Mouse (Mus musculus) intestine, embryonic 16.5 days (tissue): ENCODE measurements at regions not wholly inside any gene's neighbourhood (a gene's known extent, or its start where the extent isn't known, plus 50 kb on each side); places are given as distances from the start of the nearest gene placed in this dataset.

Experiments
- ATAC-seq: fragments of 200-750 bp; cut with Nextera tagmentation; 2 replicates; pipeline ENCODE4 v1.8.0; 2017; ENCODE audit warnings: moderate TSS enrichment, moderate library complexity
- H3K27ac ChIP-seq: fragments of 300-500 bp; sonication (generic); 2 replicates; pipeline ENCODE4 v1.5.1; 2014; ENCODE audit warnings: mild to moderate bottlenecking, low read length
- H3K27me3 ChIP-seq: fragments of 300-500 bp; sonication (generic); replicated peaks from 2 replicates; pipeline ENCODE4 v1.6.1; 2014; ENCODE audit warnings: low read length, control low read depth, mixed read lengths; ENCODE audit not compliant: control insufficient read depth, insufficient read depth
- H3K36me3 ChIP-seq: fragments of 300-500 bp; sonication (generic); 2 replicates; pipeline ENCODE4 v1.6.1; 2014; ENCODE audit warnings: low read length, control low read depth; ENCODE audit not compliant: control insufficient read depth, insufficient read depth
- H3K4me1 ChIP-seq: fragments of 300-500 bp; sonication (generic); 2 replicates; pipeline ENCODE4 v1.6.1; 2014; ENCODE audit warnings: low read length, control low read depth, mixed read lengths; ENCODE audit not compliant: control insufficient read depth, insufficient read depth
- H3K4me2 ChIP-seq: fragments of 300-500 bp; sonication (generic); 2 replicates; pipeline ENCODE4 v1.6.1; 2014; ENCODE audit warnings: low read depth, low read length, control low read depth
- H3K4me3 ChIP-seq: fragments of 300-500 bp; sonication (generic); 2 replicates; pipeline ENCODE4 v1.5.1; 2014; ENCODE audit warnings: mild to moderate bottlenecking, low read length
- H3K9ac ChIP-seq: fragments of 300-500 bp; sonication (generic); 2 replicates; pipeline ENCODE4 v1.6.1; 2014; ENCODE audit warnings: low read depth, low read length
- H3K9me3 ChIP-seq: fragments of 300-500 bp; sonication (generic); 2 replicates; pipeline ENCODE4 v1.6.1; 2016; ENCODE audit warnings: low read length, control low read depth; ENCODE audit not compliant: control insufficient read depth
- WGBS: fragments of 180-500 bp; shearing (Covaris S2); extraction: QIAGEN DNeasy Blood & Tissue Kit; methylation state at CpG from one replicate; pipeline ENCODE4 v1.1.7; 2014; 5-methylcytosine and 5-hydroxymethylcytosine counted together

GRCm38 (mm10) chr1:69447276-69447675, 239.8 kb downstream of the Ikzf2 start:
- no peak for ATAC-seq
- H3K9me3 ChIP-seq, result no peaks in the 10 kb centered on the region
- no peak overlapping the region for H3K4me2 ChIP-seq
- no peak overlapping the region for H3K9ac ChIP-seq
- WGBS, result 78% methylated on average over 5 of the region's 5 CpGs
- H3K4me3 ChIP-seq, result no peak overlapping the region
- H3K4me1 ChIP-seq, result no peaks in the 10 kb centered on the region
- H3K36me3 ChIP-seq, result no peaks in the 10 kb centered on the region
- H3K27me3 ChIP-seq, result no peaks in the 10 kb centered on the region
- H3K27ac ChIP-seq, result no peak overlapping the region

GRCm38 (mm10) chr1:69444722-69445121, 242.3 kb downstream of the Ikzf2 start:
- Histone ChIP-seq H3K27ac (no peak overlapping the region), H3K9me3 (no peaks in the 10 kb centered on the region), H3K27me3 (no peaks in the 10 kb centered on the region), H3K36me3 (no peaks in the 10 kb centered on the region), H3K4me2 (no peak overlapping the region), H3K4me1 (no peaks in the 10 kb centered on the region), H3K9ac (no peak overlapping the region), H3K4me3 (no peak overlapping the region)
- ATAC-seq, result peak; percentile 66
- WGBS, result 64% methylated on average over 4 of the region's 4 CpGs

DNA sequence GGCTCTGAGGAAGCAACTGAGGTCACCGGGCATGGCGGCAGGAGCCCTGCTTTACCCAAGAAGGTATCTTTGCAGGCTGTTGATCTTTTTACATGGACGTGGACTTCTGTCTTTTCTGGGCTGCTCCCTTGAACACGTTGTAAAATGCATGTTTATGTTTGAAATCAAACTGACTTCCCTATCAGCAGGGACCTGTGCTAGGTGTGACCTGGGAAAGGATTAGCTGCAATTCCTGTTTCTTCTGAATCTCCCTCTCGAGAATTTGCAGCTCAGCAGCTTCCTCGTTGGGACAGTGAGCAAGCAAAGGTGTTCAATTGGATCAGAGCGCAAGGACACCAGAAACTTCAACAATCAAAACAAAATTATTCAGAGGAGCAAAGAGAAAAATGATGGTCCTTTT, 243.6 kb downstream of the Ikzf2 start:
- Histone ChIP-seq H3K9me3 (no peaks in the 10 kb centered on the region), H3K9ac (no peak overlapping the region), H3K4me1 (no peaks in the 10 kb centered on the region), H3K4me3 (no peak overlapping the region), H3K4me2 (no peak overlapping the region), H3K27me3 (no peaks in the 10 kb centered on the region), H3K36me3 (no peaks in the 10 kb centered on the region), H3K27ac (0 out of 2 replicates have a peak overlapping the region, but pooled peaks have one; percentile 8)
- ATAC-seq, result peak; percentile 72
- 44% methylated on average over 7 of the region's 7 CpGs for WGBS

DNA sequence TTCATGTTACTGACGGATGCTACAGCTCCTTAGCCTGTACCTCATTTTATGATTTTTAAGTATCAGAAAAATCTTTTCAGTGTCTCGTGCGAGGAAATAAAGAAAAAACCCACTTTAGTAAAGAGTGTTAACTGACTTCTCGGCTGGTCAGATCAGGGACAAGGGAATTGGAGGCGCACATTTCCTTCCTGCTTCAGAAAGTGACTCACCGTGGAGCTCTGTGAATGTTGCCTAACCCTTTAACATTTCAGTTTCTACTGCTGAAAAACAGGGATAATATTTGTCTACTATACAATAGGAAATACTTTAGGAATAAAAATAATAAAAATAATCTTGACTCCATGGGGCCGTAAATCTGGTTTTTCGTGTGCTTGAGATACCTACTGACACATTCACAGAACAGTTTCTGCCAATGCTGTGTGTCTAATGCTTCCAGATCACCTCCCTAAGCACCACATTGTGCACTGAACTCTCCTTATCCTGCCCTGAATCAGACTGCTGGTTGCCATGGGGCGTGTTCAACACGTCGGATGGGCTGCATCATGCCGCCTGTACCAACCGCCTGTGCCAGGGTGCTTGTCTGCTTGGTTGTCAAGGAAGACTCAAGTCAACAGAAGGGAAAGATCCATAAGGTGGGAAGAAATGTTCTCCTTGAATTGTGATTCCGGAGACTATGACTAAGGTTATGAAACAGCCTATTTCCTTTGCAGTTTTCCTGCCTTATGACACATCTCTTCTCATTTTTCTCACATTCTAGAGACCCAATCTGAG, 246.3 kb downstream of the Ikzf2 start:
- H3K9ac ChIP-seq, result no peak overlapping the region
- no peak overlapping the region for H3K27ac ChIP-seq
- H3K9me3 ChIP-seq, result no peaks in the 10 kb centered on the region
- no peak for ATAC-seq
- H3K4me2 ChIP-seq, result no peak overlapping the region
- H3K4me1 ChIP-seq, result no peaks in the 10 kb centered on the region
- H3K27me3 ChIP-seq, result no peaks in the 10 kb centered on the region
- H3K36me3 ChIP-seq, result no peaks in the 10 kb centered on the region
- no peak overlapping the region for H3K4me3 ChIP-seq
- WGBS, result 86% methylated on average over 14 of the region's 14 CpGs

GRCm38 (mm10) chr1:69437042-69437441, 250.0 kb downstream of the Ikzf2 start:
- no peak overlapping the region for H3K9ac ChIP-seq
- no peak overlapping the region for H3K27ac ChIP-seq
- no peak overlapping the region for H3K4me3 ChIP-seq
- no peaks in the 10 kb centered on the region for H3K27me3 ChIP-seq
- H3K4me2 ChIP-seq, result no peak overlapping the region
- WGBS, result 92% methylated on average over 8 of the region's 8 CpGs
- no peaks in the 10 kb centered on the region for H3K4me1 ChIP-seq
- no peak for ATAC-seq
- H3K36me3 ChIP-seq, result no peaks in the 10 kb centered on the region
- H3K9me3 ChIP-seq, result no peaks in the 10 kb centered on the region

GRCm38 (mm10) chr1:69433655-69434357, 253.2 kb downstream of the Ikzf2 start:
- H3K4me1 ChIP-seq, result no peaks in the 10 kb centered on the region
- no peaks in the 10 kb centered on the region for H3K36me3 ChIP-seq
- H3K4me3 ChIP-seq, result no peak overlapping the region
- no peaks in the 10 kb centered on the region for H3K27me3 ChIP-seq
- 32% methylated on average over 8 of the region's 8 CpGs for WGBS
- H3K4me2 ChIP-seq, result no peak overlapping the region
- H3K27ac ChIP-seq, result no peak overlapping the region
- ATAC-seq, result peak; percentile 39; the same call in 1 of the 2 replicates
- H3K9ac ChIP-seq, result no peak overlapping the region
- H3K9me3 ChIP-seq, result no peaks in the 10 kb centered on the region

DNA sequence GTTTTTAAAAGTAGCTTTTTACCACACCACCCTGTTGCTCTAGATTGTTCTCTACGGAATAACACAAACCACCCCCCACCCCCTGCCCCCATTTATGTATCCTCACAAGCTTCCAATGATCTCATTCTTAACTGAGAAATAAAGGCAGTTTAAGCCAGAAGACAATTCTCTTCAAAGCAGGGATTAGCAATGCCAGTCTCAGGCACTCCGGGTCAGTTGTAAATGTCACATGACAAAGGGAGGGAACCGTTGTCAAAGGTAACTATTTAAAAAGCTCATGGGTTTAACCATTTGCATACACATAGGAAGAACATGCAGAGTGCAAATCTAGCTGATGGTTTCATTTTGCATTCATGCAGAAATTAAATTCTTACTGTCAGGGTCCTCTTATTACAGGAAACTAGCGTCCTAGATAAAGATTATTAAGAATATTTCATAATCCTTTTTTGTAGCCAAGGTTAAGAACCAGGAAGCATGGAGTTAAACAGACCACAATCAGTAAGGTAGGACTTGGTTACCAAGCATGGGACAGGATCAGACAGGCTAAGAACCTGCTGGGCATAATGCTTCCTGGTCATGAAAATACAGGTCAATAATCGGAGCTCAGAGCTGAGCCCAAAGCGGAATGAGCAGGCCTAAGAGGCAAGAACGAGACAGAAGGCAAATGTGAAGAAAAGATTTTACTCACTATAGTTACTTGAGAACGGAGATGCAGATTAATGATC, 256.2 kb downstream of the Ikzf2 start:
- peak; percentile 80 for ATAC-seq
- H3K9ac ChIP-seq, result no peak overlapping the region
- no peaks in the 10 kb centered on the region for H3K9me3 ChIP-seq
- no peaks in the 10 kb centered on the region for H3K36me3 ChIP-seq
- H3K4me1 ChIP-seq, result no peaks in the 10 kb centered on the region
- H3K4me3 ChIP-seq, result no peak overlapping the region
- H3K4me2 ChIP-seq, result no peak overlapping the region
- no peak overlapping the region for H3K27ac ChIP-seq
- H3K27me3 ChIP-seq, result no peaks in the 10 kb centered on the region
- 48% methylated on average over 8 of the region's 8 CpGs for WGBS

GRCm38 (mm10) chr1:69429632-69430031, 257.4 kb downstream of the Ikzf2 start:
- Histone ChIP-seq H3K27me3 (no peaks in the 10 kb centered on the region), H3K4me1 (no peaks in the 10 kb centered on the region), H3K9ac (no peak overlapping the region), H3K9me3 (no peaks in the 10 kb centered on the region), H3K27ac (no peak overlapping the region), H3K36me3 (no peaks in the 10 kb centered on the region), H3K4me3 (no peak overlapping the region), H3K4me2 (no peak overlapping the region)
- WGBS, result 70% methylated on average over 5 of the region's 5 CpGs
- no peak for ATAC-seq

DNA sequence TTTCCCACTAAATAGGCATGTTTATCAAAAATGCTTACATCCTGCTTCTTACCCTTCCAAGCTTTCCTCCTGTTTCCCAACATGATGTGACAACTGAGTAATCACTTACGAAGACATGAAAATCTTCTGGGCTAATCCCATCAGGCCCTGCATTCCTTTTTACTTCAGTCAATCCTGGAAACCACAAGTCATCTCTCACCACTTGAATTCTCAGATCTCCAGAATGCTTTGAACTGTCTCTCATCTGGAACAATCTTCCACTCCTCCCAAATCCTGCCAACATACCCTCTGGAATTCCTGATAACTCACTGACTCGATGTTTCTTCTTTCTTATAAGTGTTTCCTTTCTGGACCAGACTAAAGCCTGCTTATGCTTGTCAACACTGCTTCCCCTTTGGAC, 289.4 kb downstream of the Ikzf2 start:
- no peak for ATAC-seq
- Histone ChIP-seq H3K27ac (no peak overlapping the region), H3K9ac (no peak overlapping the region), H3K4me2 (no peak overlapping the region), H3K27me3 (no peaks in the 10 kb centered on the region), H3K36me3 (no peaks in the 10 kb centered on the region), H3K4me3 (no peak overlapping the region), H3K9me3 (no peaks in the 10 kb centered on the region), H3K4me1 (no peaks in the 10 kb centered on the region)
- WGBS, result 85% methylated on average over 2 of the region's 2 CpGs
